Mouse (Mus musculus) E14TG2a.4 (cell line): ENCODE data around the gene Cyp17a1.

ENCODE experiments used
- CTCF ChIP-seq: conservative IDR thresholded peaks from 2 replicates; pipeline ENCODE4 v1.5.1; 2014; ENCODE audit warnings: low read length
- NANOG ChIP-seq: IDR thresholded peaks from 2 replicates; pipeline ENCODE4 v1.6.1; 2014; ENCODE audit warnings: borderline replicate concordance, low read length, mixed read lengths
- POU5F1 ChIP-seq: IDR thresholded peaks from 2 replicates; pipeline ENCODE4 v1.6.1; 2014; ENCODE audit warnings: low read length, borderline replicate concordance

DNA sequence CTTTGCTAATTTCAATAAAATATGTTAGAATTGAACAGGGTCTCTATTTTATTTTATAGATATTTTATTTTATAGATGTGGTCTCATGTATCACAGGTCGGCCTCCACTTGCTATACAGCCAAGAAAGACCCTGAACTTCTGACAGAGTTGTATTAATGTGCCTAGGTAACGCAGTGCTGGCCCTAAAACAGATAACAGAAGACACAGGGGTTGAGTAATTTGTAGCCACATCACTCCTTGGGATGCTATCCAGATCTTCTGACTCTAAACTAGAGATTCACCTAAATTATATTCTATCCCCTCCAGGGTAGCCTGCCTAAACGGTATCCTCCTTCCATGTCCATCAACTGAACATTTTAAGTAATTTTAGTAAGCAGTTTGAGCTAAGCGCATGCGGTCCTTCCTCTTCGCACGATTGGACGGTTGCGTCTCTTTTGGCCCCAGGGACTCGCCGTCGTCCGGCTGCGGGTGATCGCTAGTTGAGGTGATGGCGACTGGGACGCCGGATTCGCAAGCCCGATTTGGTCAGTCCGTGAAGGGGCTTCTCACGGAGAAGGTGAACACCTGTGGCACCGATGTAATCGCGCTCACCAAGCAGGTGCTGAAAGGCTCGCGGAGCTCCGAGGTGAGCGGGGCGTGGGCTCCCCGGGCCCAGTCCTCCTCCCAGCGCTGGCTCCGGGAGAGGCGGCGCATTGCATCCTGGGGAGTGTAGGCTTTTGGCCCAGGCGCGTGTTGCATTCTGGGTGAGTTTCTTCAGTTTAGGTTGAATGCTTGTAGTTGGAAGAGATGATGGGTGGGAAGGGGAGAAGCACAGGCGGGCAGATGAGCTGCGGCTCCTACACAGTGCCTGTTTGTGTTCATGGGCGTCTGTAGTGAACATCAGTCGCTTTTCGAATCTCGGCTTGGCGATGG is 16.7 kb upstream of the Cyp17a1 start, which contains the start of gene Borcs7:
- no peak for TF ChIP-seq CTCF
- no peak for TF ChIP-seq NANOG
- no peak for TF ChIP-seq POU5F1
